Mouse (Mus musculus): ENCODE data around the gene Nr3c2.

GRCm38 (mm10) chr8:77231211-77231610 lies 332.0 kb downstream of the Nr3c2 start:
- TF ChIP-seq CHD2 (IDR thresholded peaks at IDR 0.05; ENCODE audit: low read depth, low read length): no peak
- no peak for TF ChIP-seq ZNF384 (IDR thresholded peaks at IDR 0.05; ENCODE audit: low read depth, low read length)
- TF ChIP-seq ZC3H11A (IDR thresholded peaks at IDR 0.05; ENCODE audit: borderline replicate concordance, low read depth, low read length): no peak
